Mouse (Mus musculus) erythroblast, embryonic 14.5 days (primary cell): ENCODE results near the gene Slbp. TPM values are rescaled to one million over a fixed set of nuclear protein-coding genes. Genes with fewer than 3 reads are reported as not detected.

Source experiments
- H3K27me3 ChIP-seq: 2 replicates; pipeline ENCODE4 v1.6.1; 2012; ENCODE audit warnings: inconsistent platforms; ENCODE audit not compliant: control insufficient read depth
- H3K36me3 ChIP-seq: 2 replicates; pipeline ENCODE4 v1.6.1; 2012; ENCODE audit warnings: mild to moderate bottlenecking, inconsistent platforms; ENCODE audit not compliant: control insufficient read depth
- H3K4me1 ChIP-seq: 2 replicates; pipeline ENCODE4 v1.6.1; 2012; ENCODE audit warnings: inconsistent platforms; ENCODE audit not compliant: control insufficient read depth
- H3K4me3 ChIP-seq: replicated peaks from 2 replicates; pipeline ENCODE3; 2012; ENCODE audit warnings: moderate library complexity, mild to moderate bottlenecking, inconsistent platforms
- H3K9me3 ChIP-seq: 2 replicates; pipeline ENCODE4 v1.6.1; 2012; ENCODE audit warnings: low read length, inconsistent platforms, mixed read lengths; ENCODE audit not compliant: control insufficient read depth
- GATA1 ChIP-seq: IDR thresholded peaks from 2 replicates; pipeline ENCODE4 v1.6.1; 2012; ENCODE audit warnings: low read length, inconsistent platforms, mixed read lengths
- TAL1 ChIP-seq: IDR thresholded peaks from 3 replicates; pipeline ENCODE4 v1.6.1; 2012; ENCODE audit warnings: low read length, inconsistent platforms, mixed read lengths
- polyA plus RNA-seq: library from polyadenylated mRNA; stranded (reverse); fragments of >175 nt; gene quantifications from 2 replicates; pipeline ENCODE4 v1.2.3, GENCODE M21; 2012

Slbp gene
- polyA plus RNA-seq, 1 experiment: 94.3 TPM

DNA sequence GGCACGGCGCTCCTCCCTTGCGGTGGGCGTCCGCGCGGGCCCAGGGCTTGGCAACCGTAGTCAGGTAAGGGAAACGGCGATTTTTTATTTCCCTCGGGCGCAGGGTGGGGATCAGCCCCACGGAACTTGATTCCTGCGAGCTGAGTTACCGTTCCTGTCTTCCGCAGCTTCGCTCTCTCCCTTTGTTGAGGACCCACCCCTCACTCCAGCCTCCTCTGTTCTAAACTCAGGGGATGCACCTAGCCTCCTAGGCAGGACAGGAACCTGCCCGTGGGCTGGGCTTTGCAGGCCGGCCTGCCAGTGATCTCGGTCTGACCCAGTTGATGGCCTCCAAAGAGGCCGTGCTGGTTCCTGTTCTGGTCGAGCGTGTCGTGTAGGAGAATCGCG is 6.3 kb upstream of the Slbp start:
- Histone ChIP-seq H3K36me3 (peaks cover 74% of the 10 kb centered on the region), H3K4me1 (peaks cover 61% of the 10 kb centered on the region), H3K4me3 (peak overlapping the region; percentile 87), H3K9me3 (no peaks in the 10 kb centered on the region), H3K27me3 (no peaks in the 10 kb centered on the region)
- TF ChIP-seq GATA1: no peak
- TF ChIP-seq TAL1: no peak

DNA sequence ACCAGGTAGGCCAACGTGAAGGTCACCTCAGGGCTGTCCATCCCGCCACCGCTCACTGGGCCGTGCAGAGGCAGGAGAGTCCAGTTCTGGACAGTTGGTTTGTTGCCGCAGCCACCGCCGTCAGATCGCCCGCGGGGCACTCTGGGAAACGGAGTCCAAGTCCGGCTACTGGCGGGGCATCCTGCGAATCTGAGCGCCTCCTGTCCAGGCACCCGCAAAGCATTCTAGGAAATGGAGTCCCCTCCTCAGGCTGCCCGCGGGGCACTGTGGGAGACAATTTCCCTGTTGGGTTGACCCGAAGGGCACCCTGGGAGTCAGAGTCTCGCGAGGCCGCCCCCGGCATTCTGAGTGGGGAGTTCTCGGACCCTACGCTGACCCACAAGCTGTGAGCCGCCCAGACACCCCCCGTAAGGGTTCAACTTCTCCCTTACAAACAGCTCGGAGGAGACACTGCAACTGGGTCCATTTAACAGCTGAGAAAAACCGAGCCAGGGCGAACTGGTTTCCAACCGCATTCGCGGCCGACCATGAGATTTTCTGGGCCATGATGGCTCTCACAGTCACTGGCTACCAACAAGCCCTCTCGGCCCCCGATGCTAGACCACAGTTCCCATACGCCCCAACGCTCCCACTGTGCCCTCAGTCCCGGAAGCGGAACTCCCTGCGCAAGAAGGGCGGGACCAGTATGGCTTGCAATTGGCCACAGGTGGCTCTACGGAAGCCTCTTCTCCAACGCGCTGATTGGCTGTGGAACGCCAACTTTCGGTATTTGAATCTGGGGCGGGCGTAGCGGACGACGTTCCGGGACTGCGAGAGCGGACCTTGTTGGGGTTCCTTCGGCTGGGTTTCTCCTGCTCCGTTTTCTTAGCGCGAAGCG is 5.7 kb upstream of the Slbp start, which contains the start of the genes Tacc3 and Tmem129:
Gene Tacc3, plus strand, starts transcription at position 342 of the 877 bp plus-strand sequence.
Gene Tmem129, minus strand, starts transcription at position 630 of the 877 bp plus-strand sequence.
- TF ChIP-seq GATA1 (no peak), TAL1 (no peak)
- Histone ChIP-seq H3K27me3 (no peaks in the 10 kb centered on the region), H3K4me1 (peaks cover 68% of the 10 kb centered on the region)

DNA sequence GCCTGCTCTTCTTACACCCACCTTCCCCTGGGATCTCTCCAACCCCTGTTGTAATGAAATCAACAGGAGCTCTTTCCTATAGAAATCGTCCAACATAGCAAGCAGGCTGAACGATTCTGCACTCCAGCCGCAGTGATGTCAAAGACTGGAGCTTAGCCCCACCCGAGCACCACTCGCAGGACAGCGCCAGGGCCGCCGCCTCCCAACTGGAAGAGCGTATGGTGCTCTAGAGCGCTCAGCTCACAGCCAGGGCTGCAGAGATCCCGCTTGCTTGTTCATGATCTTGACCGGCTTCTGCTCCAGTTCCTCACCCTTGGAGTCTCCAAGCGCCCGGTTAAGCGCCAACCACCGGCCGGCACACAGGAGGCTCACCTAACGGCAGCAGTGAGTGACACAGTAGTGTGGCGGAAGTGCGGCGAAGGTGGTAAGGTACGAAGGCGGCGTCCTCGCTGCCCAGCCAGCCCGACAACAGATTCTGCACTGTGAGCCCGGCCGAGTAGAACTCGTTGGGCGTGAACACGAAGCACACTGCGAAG is 4.9 kb upstream of the Slbp start:
- peaks cover 75% of the 10 kb centered on the region for H3K4me1 ChIP-seq
- H3K4me3 ChIP-seq: peak overlapping the region; percentile 87
- no peaks in the 10 kb centered on the region for H3K27me3 ChIP-seq
- TF ChIP-seq TAL1 (no peak), GATA1 (no peak)
- peaks cover 73% of the 10 kb centered on the region for H3K36me3 ChIP-seq
- H3K9me3 ChIP-seq: no peaks in the 10 kb centered on the region

More for the DNA sequence above, 5.7 kb upstream of the Slbp start, which contains the start of the genes Tacc3 and Tmem129:
- no peaks in the 10 kb centered on the region for H3K9me3 ChIP-seq
- peaks cover 77% of the 10 kb centered on the region for H3K36me3 ChIP-seq
- H3K4me3 ChIP-seq: peak within 1 kb of the TSS; percentile 87

DNA sequence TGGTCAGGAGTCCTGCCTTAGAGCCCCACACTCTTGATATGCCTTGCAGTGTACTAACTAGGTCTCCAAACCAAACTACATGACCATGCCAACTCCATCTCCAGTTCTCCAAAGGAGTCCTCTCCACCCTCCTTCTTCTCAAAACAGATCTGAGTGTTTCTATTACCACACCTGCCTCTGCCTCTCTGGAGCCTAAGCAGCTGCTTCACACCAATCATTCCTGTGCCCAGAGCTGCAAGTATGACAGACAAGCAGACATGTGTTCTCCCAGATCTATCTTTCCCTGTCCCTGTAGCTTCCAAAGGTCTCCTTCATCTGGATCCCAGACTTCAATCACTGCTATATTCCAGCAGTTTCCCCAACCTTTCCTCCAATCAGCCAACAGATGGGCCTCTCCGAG is 4.4 kb upstream of the Slbp start:
- no peaks in the 10 kb centered on the region for H3K9me3 ChIP-seq
- no peak for TF ChIP-seq GATA1
- TF ChIP-seq TAL1: no peak
- H3K4me1 ChIP-seq: peaks cover 75% of the 10 kb centered on the region
- peaks cover 71% of the 10 kb centered on the region for H3K36me3 ChIP-seq
- H3K4me3 ChIP-seq: peak overlapping the region; percentile 87
- H3K27me3 ChIP-seq: no peaks in the 10 kb centered on the region

DNA sequence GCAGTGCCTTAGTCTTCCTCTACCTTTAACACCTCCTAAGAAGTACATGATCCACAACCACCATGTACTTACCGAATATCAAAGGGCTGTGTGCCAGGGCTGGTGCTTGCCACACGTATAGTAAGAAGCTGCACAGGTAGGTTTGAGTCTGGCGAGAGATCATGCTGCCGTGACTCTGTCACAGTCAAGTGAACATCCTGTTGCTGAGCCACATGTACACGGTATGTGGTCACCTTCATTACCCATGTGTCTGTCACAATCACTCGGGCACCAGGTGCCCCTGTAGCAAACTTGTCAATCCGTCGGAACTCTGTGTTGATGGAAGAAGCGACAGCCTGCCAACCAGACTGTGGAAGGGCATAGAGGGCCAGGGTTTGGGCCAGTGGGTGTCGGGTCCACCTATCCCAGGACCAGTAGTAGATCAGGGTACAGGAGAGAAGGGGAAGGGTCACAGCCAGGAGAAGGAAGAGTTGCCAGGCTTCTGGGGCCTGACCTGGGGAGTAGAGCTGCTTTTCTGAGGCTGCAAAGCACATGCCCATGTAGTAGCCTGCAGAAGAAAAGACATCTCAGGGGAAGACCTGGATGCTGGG is 3.0 kb upstream of the Slbp start:
- no peak for TF ChIP-seq GATA1
- TF ChIP-seq TAL1: no peak
- peaks cover 69% of the 10 kb centered on the region for H3K36me3 ChIP-seq
- H3K4me1 ChIP-seq: peaks cover 71% of the 10 kb centered on the region
- no peaks in the 10 kb centered on the region for H3K27me3 ChIP-seq
- H3K9me3 ChIP-seq: no peaks in the 10 kb centered on the region
- peak overlapping the region; percentile 87 for H3K4me3 ChIP-seq

DNA sequence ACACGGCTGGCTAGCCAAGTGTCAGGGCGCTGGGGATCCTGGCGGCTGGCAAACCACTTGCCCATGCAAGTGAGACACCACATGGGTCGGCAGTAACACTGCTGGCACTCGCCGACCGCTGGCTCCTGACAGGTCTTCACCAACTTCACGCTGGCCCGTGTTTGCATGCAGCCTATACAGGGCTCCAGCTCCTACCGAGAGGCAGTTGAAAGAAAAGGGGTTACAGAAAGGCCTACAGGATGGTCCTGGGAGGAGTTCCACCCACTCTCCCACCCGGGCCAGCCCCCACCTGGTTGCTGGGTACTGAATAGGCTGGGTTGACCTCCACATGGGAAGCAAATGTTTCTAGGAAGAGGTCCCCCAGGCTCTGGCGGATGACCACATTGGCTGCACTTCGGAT is 2.0 kb upstream of the Slbp start:
- Histone ChIP-seq H3K4me1 (peaks cover 71% of the 10 kb centered on the region), H3K27me3 (no peaks in the 10 kb centered on the region), H3K9me3 (no peaks in the 10 kb centered on the region), H3K4me3 (no peak overlapping the region), H3K36me3 (peaks cover 69% of the 10 kb centered on the region)
- TF ChIP-seq TAL1 (no peak), GATA1 (no peak)

DNA sequence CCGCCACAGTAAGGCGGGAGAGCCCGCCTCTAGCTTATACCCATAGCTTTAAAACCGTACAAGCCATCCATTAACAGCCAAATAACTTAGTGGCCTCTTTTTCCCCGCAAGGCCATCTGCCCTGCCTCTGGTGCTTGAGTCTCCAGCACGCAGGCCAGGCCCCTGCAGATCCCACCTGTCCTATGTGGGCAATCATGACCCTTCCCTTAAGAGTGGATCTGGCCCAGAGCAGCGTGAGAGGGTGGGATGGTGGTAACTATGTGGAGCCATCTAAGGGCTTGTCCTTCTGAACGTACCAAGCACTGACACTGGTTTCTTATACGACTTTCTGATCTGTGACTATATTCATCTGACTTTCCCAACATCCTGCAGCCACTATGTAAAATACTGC is 404 bp upstream of the Slbp start:
- Histone ChIP-seq H3K36me3 (peaks cover 83% of the 10 kb centered on the region), H3K9me3 (no peaks in the 10 kb centered on the region), H3K4me3 (peak overlapping the region; percentile 98), H3K4me1 (peaks cover 79% of the 10 kb centered on the region), H3K27me3 (no peaks in the 10 kb centered on the region)
- no peak for TF ChIP-seq TAL1

DNA sequence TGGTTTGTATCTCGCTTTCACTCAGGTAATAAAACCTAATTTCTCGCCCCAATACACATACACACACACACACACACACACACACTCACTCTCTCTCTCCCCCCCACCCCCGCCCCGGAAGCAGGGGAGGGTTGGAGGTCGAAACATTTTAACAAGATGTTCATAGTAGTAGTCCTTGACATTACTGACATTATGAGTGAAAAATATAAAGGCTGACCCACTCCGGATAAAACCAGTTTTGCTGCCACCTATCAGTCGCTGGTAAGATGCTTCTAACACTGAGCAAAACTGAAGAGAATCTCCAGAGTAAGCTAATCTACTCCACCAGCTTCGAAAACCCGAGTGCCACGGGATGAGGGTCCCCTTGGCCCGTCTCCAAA is 843 bp downstream of the Slbp start:
- Histone ChIP-seq H3K9me3 (no peaks in the 10 kb centered on the region), H3K4me3 (peak overlapping the region; percentile 98), H3K36me3 (peaks cover 91% of the 10 kb centered on the region), H3K4me1 (peaks cover 81% of the 10 kb centered on the region), H3K27me3 (no peaks in the 10 kb centered on the region)
- TF ChIP-seq GATA1 (no peak), TAL1 (no peak)

DNA sequence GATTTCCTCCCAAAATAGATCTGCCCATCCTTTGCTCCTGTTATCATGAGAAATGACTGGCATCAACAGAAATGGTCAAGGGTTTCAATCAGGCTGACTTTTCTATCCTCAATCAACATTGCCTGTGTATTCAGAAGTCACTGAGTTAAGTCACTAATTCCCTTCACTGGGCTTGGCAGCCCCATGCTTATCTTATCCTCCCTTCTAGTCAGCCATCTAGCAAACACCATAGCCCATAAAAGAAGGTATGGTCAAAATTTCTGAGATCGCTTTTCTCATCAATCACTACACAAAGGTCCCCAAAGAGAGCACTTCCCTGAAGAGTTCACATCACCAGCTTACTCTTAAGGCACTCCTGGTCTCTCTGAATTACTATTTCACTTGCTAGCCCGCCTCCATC is 1.4 kb downstream of the Slbp start:
- peak overlapping the region; percentile 98 for H3K4me3 ChIP-seq
- no peaks in the 10 kb centered on the region for H3K27me3 ChIP-seq
- peaks cover 91% of the 10 kb centered on the region for H3K36me3 ChIP-seq
- TF ChIP-seq GATA1 (0 out of 2 replicates have a peak, but pooled peaks have one; percentile 23), TAL1 (no peak)
- H3K9me3 ChIP-seq: no peaks in the 10 kb centered on the region
- H3K4me1 ChIP-seq: peaks cover 81% of the 10 kb centered on the region
